Mouse (Mus musculus) left cerebral cortex, postnatal 36 days (tissue): Measurements from ENCODE around the gene Gm9573. TPM values are rescaled to one million over a fixed set of nuclear protein-coding genes. Genes with fewer than 3 reads are reported as not detected.

Experiments used
- DNase-seq, 2 experiments: peaks; one replicate each; pipeline ENCODE4 v3.0.0; 2021 to 2022; ENCODE audit warnings: low spot score in 2 of 2, mixed read lengths in 1 of 2
- intact Hi-C: fragments of 180-260 bp; cut with DNase I; formaldehyde crosslinking; loops from one replicate; pipeline ENCODE4 v1.15.1; 2025
- total RNA-seq, 2 experiments: library from RNA; stranded (reverse); gene quantifications; 2 replicates each; pipeline ENCODE4 v1.2.3; 2021

Gm9573 gene
- total RNA-seq, 2 experiments from 2014 or later = not detected

- intact Hi-C loops = no loop called here
- DNase-seq = no peak
Measured at GRCm38 (mm10) chr17:35601736-35602354, 24.6 kb downstream of the Gm9573 start.

DNA sequence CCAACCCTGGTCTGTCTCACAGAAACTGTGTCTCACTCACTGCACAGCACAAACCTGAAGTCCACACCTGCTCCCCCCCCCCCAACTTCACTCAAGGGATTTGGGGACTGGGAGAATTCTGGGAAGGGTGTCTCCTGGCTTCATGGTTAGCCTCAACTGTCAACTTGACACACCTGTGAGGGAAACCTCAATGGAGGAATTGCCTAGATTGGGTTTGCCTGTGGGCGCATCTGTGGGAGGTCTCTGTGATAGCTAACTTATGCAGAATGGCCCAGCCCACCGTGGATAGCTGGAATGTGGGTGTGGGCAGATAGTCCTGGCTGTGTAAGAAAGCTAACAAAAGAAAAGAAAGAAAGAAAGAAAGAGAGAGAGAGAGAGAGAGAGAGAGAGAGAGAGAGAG lies 25.2 kb downstream of the Gm9573 start, which contains the start of gene Sfta2:
TSS of gene Sfta2 (plus strand) at position 301 of the 400 bp plus-strand sequence.
- intact Hi-C loops = no loop called here
- DNase-seq = no peak

GRCm38 (mm10) chr17:35597399-35597798 lies 29.0 kb downstream of the Gm9573 start:
- intact Hi-C loops = no loop called here

DNA sequence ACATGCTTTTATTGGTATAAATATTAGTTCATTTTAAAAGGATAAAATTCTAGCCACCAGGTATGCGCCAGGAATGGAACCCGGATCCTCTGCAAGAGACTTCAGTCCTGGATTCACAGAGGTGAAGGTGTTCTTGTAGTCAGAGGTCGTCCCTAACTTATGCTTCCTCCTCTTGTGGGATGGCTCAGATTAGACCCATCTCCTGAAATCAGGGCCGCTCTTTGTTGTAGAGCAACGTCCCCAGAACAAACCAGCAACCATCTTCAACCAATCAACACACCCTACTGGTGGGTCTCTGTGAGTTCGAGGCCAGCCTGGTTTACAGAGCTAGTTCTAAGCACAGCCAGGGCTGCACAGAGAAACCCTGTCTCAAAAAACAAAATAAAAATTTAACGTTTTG lies 32.0 kb downstream of the Gm9573 start:
- no peak for DNase-seq
- intact Hi-C loops = loop anchor here (5.0 kb wide), 2 partner anchors 33 to 143 kb away; partner anchors contain the start of gene Gm9573

More at GRCm38 (mm10) chr17:35597399-35597798, 29.0 kb downstream of the Gm9573 start:
- no peak for DNase-seq

GRCm38 (mm10) chr17:35593786-35594185 lies 32.7 kb downstream of the Gm9573 start:
- intact Hi-C loops = loop anchor here (5.0 kb wide), 2 partner anchors 34 to 144 kb away; partner anchors contain the start of gene Gm9573
- no peak for DNase-seq

- intact Hi-C loops = loop anchor here (5.0 kb wide), 2 partner anchors 35 to 145 kb away; partner anchors contain the start of gene Gm9573
- no peak for DNase-seq
Measured at GRCm38 (mm10) chr17:35592131-35592530, 34.3 kb downstream of the Gm9573 start.

- DNase-seq = no peak
- intact Hi-C loops = loop anchor here (5.0 kb wide), 2 partner anchors 36 to 146 kb away; partner anchors contain the start of gene Gm9573
Measured at GRCm38 (mm10) chr17:35591731-35592130, 34.7 kb downstream of the Gm9573 start.

DNA sequence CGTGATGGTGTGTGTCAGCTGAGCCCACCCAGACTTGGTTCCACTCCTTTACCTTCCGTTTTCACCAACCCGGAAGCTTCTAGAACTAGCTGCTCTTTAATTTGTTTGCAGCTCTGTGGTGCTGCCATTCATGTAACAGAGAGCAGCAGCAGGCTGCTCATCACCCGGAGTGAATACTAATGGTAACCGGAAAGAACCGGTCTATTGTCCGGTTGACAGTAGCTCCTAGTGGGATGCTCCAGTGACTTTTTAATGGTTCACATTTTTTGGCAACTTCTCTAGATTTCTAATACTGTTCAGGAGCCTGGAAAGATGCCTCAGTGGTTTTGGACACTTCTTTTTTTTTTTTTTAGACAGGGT lies 35.2 kb downstream of the Gm9573 start:
- no peak for DNase-seq
- intact Hi-C loops = loop anchor here (5.0 kb wide), 2 partner anchors 36 to 146 kb away; partner anchors contain the start of gene Gm9573

- intact Hi-C loops = loop anchor here (5.0 kb wide), 2 partner anchors 37 to 147 kb away; partner anchors contain the start of gene Gm9573
- DNase-seq = peak; percentile 76 to 77
Measured at GRCm38 (mm10) chr17:35590410-35591218, 35.8 kb downstream of the Gm9573 start.

- no peak for DNase-seq
- intact Hi-C loops = loop anchor here (5.0 kb wide), 1 partner anchor 139 kb away; no protein-coding TSS in a partner anchor
Measured at GRCm38 (mm10) chr17:35588387-35588786, 38.0 kb downstream of the Gm9573 start.

DNA sequence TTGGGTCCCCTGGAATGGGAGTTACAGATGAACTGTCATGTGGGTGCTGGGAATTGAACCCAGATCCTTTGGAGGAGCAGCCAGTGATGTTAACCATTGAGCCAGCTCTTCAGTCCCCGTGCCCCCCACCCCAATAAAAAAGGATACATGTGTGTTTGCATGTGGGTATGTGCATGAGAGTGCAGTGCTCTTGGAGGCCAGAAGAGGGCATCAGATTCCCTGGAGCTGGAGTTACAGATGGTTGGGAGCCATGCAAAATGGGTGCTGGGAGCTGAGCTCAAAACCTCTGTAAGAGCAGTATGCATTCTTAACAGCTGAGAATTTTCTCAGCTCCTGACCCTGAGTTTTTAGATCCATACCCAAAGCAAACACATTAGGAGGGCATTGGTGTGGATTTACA lies 39.1 kb downstream of the Gm9573 start:
- DNase-seq = no peak
- intact Hi-C loops = loop anchor here (5.0 kb wide), 1 partner anchor 140 kb away; no protein-coding TSS in a partner anchor

DNA sequence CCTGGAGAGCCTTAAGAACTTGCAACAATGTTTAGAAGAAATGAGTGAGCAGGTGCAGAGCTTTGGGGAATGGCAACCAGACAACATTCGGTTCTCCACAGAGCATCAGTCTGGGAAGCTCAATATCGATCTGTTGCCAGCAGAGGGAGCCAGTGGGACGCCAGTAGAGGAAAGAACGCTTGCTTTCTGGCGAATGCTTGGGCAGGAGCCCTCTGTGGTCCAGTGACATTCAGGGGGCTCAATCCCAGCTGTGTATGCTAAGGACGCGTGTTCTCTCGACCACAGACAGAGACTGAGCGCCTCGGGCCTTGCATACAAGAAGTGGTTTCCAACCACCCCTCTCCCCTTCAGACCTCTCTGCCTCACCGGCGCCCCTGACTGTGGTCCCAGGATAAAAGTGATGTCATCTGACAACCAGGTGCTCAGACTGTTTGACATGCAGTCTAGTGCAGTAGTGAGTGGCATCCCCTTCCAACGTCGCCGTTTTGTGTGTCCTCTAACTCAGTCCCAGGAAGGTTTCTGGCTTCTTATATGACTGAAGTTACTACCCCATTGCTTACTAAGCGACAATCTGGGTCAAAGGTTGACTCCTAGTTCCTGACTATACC lies 42.0 kb downstream of the Gm9573 start:
- intact Hi-C loops = loop anchor here (5.0 kb wide), 1 partner anchor 83 kb away; the partner anchor contains the start of gene Vars2
- peak; percentile 75 to 81 for DNase-seq

DNA sequence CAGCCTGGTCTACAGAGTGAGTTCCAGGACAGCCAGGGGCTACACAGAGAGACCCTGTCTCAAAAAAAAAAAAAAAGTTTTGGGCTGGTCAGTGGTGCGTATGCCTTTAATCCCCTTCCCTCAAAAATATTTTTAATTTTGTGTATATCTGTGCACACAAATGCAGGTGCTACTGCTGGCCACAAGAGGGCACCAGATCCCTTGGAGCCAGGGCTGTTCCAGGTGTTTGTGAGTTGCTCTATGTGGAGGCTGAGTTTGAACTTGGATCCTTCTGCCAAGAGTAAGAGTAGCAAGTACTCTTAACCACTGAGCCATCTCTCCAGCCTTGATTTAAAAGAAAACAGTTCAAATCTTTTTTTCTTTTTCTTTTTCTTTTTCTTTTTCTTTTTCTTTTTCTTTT lies 43.5 kb downstream of the Gm9573 start:
- intact Hi-C loops = loop anchor here (5.0 kb wide), 1 partner anchor 84 kb away; the partner anchor contains the start of gene Vars2
- DNase-seq = no peak

DNA sequence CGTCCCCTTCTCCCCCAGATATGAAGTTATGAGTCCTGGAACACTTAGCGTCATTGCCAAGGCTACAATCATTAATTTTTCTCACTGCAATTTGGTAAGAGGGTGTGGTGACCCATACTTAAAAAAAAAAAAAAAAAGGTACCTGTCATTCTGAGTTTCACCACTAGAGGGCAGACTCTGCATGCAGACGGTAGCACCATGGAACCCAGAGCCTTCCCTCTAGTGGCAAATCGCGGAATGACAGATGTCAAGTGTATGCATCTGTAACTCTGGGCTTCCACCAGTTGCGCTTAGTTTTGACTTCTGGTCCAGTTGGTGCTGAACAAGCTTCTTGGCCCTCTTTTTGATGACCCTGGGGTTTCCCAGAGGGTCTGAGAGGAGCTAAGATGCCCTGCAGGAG lies 48.2 kb downstream of the Gm9573 start:
- intact Hi-C loops = no loop called here
- DNase-seq = peak; percentile 41 to 64

DNA sequence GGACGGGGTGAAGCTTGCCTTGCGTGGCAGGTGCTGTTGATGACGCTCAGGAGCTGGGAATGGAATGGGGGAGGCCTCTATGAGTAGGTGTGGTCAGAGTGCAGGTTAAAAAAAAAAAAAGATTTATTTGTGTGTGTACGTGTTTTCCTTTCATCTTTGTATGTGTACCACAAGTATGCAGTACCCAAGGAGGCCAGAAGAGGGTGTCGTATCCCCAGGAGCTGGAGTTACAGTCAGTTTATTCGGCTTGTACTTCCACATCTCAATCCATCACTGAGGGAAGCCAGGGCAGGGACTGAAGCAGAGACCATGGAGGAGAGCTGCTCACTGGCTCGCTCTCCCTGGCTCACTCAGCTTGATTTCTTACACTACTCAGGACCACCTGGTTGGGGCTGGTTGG lies 55.0 kb downstream of the Gm9573 start:
- DNase-seq = no peak
- intact Hi-C loops = no loop called here

DNA sequence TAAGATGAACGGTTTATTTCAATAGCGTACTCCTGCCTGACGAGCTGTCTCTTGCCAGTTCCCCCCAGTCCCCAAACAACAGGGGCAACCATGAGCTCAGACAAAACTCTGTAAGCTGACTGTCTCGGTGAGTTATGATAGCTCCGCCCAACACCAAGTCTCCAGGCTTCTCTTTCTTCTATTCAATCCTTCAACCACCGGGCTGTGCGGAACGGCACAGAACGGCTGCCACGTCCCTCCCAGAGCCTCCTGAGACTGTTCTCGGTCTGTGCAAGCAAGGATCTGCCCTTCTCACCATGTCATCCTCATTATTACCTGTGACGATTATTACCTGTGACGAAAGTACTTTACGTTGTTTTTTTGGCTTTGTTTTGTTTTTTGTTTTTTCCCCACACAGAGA lies 55.6 kb downstream of the Gm9573 start:
- intact Hi-C loops = no loop called here
- DNase-seq = no peak

DNA sequence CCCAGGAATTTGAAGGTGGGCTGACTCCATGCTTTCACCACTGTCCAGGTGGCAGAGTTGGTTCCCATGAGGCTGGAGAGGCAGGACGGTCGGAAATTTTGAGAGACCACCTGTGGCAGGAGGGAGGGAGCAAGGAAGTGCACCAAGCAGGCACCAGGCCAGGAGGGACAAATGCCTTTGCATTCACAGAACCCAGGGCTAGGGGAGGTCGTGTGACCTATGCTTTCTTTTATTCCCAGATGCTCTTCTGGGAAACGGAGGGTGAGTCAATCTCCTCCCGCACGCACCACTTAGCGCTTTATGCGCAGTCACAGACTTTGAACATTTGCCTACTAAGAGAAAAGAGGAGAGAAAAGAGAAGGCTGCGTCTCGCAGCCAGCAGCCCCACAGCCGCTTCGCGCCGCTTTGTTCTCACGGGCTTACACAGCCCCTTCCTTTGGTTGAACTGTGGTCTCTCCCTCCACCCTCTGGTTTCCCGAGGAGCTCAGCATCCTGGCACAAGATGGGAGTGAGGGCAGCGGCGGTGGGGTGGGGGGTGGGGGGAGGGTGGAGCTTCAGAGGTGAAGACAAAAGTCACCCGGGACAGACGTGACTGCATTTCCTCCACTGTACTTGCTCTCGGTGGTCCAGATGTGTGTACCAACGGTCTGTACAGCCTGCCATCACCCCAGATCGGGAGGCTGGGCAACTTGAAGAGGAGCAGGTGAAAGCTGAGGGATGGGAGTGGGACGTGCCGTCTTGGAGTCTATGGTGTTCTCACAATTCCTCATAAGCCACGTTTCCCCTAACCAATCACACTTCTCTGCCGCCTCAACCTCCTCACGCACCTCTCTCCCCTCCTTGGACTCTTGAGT lies 57.1 kb downstream of the Gm9573 start:
- intact Hi-C loops = no loop called here

More for the DNA sequence above, 57.1 kb downstream of the Gm9573 start:
- no peak for DNase-seq
